Mouse (Mus musculus): Measurements from ENCODE around the gene Gm8660.
"Not testable (repeated sequence)": the region's sequence is repeated elsewhere in the genome, so short reads cannot be mapped to it uniquely, and the experiment has no call there.

Gm8660 gene

GRCm38 (mm10) chr7:22370939-22371338 is at the start of gene Gm8660:
Gm8660 (minus strand) TSS chr7:22371039.
- DNase-seq (ENCODE audit: low spot score in 2 of 2), result not testable (repeated sequence)

- DNase-seq (ENCODE audit: low spot score in 2 of 2), result not testable (repeated sequence)
Measured at GRCm38 (mm10) chr7:22413283-22413682, 42.4 kb upstream of the Gm8660 start, which contains the start of gene Vmn1r148. Vmn1r148 (plus strand) TSS chr7:22413583.

GRCm38 (mm10) chr7:22329617-22330016 is 41.2 kb downstream of the Gm8660 start, which contains the start of gene Gm4187:
Gm4187 (minus strand) TSS chr7:22329717.
- DNase-seq (ENCODE audit: low spot score in 2 of 2), result not testable (repeated sequence)

All from spleen, postnatal 10 days (tissue).